Mouse (Mus musculus) thymus, postnatal 4 days (tissue): ENCODE results near the gene Chrm4.

Experiments
- DNase-seq: peaks from one replicate; pipeline ENCODE4 v3.0.0; 2021

The Chrm4 gene

DNA sequence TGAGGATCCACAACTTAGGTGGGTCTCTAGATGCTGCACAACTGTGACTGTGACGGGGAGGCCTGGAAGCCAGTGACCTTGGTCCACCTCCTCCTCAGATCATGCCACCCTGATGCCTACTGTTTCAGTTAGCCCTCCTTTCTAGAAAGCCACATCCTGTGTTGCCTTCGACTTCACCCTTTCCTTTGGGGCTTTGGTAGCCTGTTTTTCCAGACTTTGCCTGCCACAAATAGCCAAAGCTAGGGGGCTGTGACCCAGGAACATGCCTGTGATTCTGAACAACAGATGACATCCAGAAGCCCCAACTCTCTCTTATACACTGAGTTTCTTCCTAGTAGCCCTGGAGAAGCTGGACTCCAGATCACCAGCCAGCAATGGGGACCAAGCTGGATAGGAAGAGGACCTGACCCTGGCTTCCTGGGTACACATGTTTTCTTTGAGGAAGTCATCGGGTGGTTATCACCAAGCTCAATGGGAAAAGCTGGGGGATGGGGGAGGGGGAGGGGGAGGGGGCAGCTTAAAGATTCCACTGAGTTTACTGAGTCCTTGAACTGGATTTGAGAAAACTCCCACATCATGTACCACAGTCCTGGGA lies 37.7 kb downstream of the Chrm4 start:
- DNase-seq, result no peak

DNA sequence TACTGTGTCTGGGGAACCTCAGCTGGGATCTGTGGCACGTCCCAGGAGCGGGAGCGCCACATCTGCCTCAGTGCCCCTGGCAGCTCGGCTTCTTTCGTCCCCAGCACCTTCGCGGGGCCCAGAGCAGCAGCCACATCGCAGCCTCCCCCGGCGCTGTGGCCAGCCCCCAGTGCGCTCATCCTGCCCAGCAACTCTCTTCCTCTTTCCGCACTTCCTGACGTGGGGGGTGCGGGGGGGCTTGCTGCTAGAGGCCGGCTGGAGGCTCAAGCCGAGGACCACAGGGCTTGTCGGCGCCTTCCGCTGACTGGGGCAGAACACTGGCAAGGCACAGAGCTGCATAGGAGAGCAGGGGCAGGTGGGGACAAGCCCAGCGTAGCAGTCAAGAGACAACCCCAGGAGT lies 38.4 kb downstream of the Chrm4 start:
- peak; percentile 70 for DNase-seq

DNA sequence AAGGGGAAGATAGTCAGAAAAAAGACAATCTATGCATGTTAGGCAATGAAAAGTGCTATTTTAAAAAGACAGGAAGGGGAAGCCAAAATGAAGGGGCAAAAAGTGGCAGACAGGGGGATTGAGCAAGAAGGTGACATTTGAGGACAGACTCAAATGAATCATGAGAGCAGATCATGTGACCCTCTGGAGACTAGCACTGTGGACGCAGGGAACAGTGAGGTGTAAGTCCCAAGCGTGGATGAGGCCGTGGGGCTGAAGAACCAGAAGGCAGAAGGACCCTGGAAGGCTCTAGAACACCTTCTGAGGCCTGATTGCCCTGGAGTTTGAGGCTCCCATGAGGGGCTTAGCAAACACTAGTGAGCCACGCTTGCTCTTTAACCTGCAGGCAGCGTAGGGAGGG lies 39.3 kb downstream of the Chrm4 start:
- DNase-seq, result no peak

DNA sequence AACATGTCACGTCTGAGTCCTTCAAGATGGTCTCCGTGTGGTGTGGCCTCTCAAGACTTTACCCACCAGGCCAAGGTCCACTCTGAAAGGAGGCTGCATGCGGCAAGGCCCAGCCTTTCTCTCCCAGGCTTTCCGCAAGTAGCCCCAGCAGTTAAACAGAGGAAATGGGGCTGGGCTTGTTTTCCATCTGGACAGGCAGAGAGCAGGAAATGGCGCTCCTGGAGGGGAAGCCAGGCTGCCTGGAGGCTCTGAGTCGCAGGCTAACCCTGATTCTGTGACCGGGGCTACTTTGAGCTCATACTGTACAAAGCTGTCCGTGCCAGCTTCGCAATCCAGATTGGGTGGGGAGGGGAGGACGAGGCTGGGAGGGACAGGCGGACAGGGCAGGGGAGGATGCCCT lies 40.9 kb downstream of the Chrm4 start:
- no peak for DNase-seq

DNA sequence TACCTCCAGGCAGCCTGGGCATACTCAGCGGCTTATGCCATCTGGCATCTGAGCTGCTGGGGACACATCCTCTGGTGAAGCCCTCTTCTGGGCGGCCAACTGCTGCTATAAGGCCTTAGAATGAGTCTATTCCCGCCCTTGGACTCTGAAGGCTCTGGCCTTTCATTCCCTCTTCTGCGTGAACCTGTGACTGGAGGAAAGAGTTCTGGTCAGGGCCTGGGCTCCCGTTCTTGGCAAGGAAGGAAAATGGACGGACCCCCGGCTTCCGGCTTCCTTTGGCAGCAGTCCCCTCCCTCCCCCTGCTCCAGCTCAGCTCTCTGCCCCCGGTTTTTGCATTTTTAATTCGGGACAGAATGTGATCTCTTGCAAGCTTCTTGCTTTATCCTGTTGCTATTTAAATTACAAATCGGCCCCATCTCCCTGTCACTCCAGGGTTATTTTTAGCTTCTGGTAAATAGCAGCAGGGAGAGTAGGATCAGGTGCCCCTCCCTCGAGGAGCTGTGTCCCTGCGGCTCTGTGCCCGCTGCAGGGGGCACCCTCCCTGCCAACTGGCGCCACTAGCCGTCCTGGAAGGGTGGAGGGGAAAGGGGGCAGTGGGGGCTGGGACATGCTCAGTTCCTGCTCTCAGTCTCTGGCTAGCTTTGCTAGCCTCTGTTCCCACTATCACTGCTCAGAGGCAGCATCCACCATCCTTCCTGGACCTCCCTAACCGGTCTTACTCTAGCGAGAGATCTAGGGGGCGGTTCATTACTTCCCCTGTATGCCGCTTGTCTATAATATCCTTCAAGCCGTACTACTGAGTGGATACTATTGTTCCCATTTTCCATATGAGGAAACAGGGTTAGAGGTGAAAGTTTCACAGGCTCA lies 44.4 kb downstream of the Chrm4 start:
- DNase-seq, result no peak

DNA sequence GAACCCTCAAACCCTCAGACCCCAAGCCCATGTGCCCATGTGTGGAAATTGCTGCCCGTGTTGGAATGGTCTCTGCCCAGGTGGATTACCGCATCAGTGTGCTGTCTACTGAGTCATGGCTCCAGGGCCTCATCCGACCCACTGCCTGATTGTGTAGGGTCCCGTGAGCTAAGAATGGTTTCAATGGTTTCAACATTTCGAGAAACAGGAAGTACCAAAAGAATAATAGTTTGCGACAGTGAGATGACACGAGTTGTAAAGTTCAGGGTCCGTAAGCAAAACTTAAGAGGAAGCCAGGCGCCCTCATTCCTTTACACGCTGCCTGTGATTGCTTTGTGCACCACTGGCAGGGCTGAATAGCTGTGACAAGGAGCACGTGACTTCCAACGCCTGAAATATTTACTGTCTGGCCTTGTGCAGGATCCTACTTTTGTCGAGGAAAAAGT lies 45.1 kb downstream of the Chrm4 start:
- DNase-seq, result no peak

DNA sequence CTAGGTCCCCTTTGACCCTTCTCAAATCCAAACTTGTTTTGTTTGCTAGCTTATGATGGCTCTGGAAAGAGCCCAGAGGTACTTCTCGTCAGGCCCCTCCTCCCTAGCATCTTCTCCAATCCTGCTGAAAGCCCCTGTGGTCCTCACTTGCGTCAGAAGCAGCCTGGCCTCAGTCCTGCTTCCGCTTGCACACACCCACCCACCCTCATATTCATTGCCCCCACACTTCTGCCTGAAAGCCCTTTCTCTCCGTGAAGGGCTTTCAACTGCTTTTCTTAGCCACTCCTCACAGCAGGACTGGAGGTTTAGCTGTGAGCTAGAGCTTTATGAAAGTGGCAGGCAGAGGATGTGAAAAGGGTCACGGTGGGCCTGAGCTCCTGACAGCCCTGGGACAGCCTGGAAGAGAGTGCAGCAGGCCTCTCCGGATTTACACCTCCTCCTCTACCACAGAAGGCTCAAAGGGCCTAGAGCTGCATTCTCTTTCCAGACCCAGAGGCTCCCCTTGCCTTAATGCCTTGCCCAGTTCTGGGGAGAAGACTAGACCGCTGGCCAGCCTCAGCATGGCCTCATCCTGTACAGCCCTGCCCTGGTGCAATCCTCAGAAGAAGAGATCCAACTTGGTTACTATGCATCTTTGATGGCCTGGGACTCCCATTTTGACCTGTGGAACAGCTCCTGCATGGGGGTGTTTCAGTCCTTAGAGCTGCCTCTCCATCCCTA lies 46.5 kb downstream of the Chrm4 start:
- DNase-seq, result no peak

DNA sequence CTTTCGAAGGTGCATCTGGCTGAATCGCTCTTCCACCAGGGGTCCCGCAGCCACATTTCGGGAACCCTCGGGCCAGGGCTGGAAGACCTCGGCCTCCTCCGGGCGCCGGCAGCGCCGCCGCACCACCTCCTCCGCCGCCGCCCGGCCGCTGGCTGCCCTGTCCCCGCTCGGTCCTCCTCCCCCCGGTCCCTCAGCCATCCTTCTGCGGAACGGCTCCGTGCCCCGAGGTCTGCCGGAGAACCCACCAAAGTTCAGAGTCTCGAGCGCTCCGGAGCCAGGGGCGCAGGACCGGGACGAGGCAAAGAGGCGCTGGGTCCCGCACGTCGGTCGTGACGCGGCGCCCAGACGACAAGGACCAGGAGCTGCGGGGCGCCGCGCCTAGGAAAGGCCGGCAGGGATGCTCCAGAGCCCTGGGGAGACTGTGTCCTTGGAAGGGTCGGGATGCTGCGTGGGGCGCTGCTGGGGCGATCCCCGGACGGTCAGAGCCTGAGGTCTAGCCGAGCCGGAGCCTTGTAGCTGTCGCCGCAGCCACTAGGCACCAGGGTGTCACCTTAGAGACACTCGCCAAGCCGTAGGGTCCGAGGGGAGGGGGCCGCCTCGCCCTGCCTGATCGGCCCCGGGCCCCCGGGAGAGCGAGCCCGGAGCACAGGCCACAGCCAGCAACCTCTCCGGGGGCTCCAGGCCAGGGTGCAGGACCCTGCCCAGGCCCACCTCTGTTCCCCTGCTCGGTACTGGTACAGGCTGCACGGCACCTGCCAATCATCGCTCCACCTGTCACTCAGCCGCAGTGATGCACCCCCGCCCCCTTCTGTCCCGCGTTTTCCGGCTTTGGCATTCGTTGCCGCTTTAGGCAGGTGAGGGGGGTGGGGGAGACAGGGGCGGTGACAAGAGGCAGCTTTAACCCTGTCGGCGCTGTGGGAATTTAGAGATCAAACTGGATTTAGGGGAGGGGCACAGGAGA lies 48.8 kb downstream of the Chrm4 start, which contains the start of gene Dgkz:
Gene Dgkz (minus strand): TSS at position 284 of the 961 bp plus-strand sequence.
- peak; percentile 77 for DNase-seq

DNA sequence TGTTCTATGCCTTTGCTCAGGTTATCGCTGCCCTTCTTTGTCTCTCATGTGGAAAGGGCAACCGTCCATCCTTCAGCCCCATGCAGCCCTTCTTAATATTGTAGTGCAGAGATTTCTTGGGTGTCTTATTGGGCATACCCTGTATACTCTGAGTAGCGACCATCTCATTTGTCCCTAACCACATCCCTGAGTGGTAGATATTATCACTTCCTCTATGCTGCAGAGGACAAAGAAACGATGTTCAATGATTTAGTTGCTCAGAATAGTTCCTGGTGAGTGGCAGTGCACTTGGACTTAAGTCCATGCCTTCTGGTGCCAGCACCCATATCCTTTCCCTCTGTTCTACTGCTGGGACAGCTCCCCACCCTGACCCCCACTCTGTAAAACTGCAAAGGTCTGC lies 50.9 kb downstream of the Chrm4 start:
- no peak for DNase-seq
